Mouse (Mus musculus) thymus, adult 2 months (tissue): ENCODE results near the gene S100pbp. TPM values are rescaled to one million over a fixed set of nuclear protein-coding genes. Genes with fewer than 3 reads are reported as not detected.

Source experiments
- DNase-seq: peaks from one replicate; pipeline ENCODE4 v3.0.0; 2021
- H3K27ac ChIP-seq: fragments of 200-500 bp; 2 replicates; pipeline ENCODE4 v1.5.1; 2012; ENCODE audit warnings: low read length, control low read depth; ENCODE audit not compliant: control insufficient read depth, insufficient read depth
- H3K27me3 ChIP-seq: fragments of 200-500 bp; 2 replicates; pipeline ENCODE4 v1.6.1; 2012; ENCODE audit warnings: mild to moderate bottlenecking, low read length, moderate library complexity, mixed read lengths; ENCODE audit not compliant: control insufficient read depth, insufficient read depth
- H3K36me3 ChIP-seq: fragments of 200-500 bp; 2 replicates; pipeline ENCODE4 v1.6.1; 2012; ENCODE audit warnings: mild to moderate bottlenecking, low read length, moderate library complexity; ENCODE audit not compliant: control insufficient read depth, insufficient read depth
- H3K4me1 ChIP-seq: fragments of 200-500 bp; replicated peaks from 2 replicates; pipeline ENCODE4 v1.6.1; 2012; ENCODE audit warnings: low read length; ENCODE audit not compliant: control insufficient read depth, insufficient read depth
- H3K4me3 ChIP-seq: fragments of 200-500 bp; 2 replicates; pipeline ENCODE4 v1.5.1; 2012; ENCODE audit warnings: mild to moderate bottlenecking, low read length, control low read depth, moderate library complexity; ENCODE audit not compliant: control insufficient read depth, insufficient read depth
- CTCF ChIP-seq: fragments of 200-500 bp; IDR thresholded peaks from 2 replicates; pipeline ENCODE4 v1.5.1; 2012; ENCODE audit warnings: mild to moderate bottlenecking, control low read depth, low read length, moderate library complexity, borderline replicate concordance; ENCODE audit not compliant: control insufficient read depth, poor library complexity, insufficient read depth; ENCODE audit errors: extremely low read depth
- POLR2A ChIP-seq: fragments of 200-500 bp; IDR thresholded peaks from 2 replicates; pipeline ENCODE4 v1.6.1; 2012; ENCODE audit warnings: mild to moderate bottlenecking, low read length, control low read depth, moderate library complexity; ENCODE audit not compliant: control insufficient read depth, poor library complexity, insufficient read depth; ENCODE audit errors: extremely low read depth
- WGBS: fragments of 180-500 bp; shearing (Covaris S2); methylation state at CpG from one replicate; pipeline ENCODE4 v1.1.7; 2018; 5-methylcytosine and 5-hydroxymethylcytosine counted together
- polyA plus RNA-seq: library from polyadenylated mRNA; depleted of rRNA; stranded (reverse); fragments of >200 nt; gene quantifications from 2 replicates; pipeline ENCODE4 v1.2.3, GENCODE M21; 2012

Gene S100pbp
- polyA plus RNA-seq, 1 experiment: 58.7 TPM

- peak; percentile 41 for DNase-seq
- WGBS: 29% methylated on average over 28 of the region's 28 CpGs
Observed at GRCm38 (mm10) chr4:129113083-129113988, 76.2 kb downstream of the S100pbp start.

DNA sequence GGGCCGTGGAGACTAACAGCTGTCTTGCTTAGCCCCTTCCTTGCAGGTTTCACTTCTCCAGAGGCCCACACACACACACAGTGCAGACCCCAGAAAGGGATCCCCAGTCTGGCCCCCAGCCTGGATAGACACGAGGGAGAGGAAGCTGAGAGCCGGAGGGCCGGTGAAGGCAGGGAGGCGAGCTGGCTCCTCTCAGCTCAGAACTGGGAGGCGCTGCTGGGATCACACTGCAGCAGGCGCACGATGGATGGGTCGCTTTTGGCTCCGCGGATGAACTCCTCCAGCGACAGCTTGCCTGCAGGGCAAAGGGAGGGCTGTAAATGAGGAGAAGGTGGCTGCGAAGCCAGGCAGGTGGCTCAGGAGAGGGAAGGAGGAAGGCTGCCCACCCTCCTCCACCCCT lies 77.3 kb downstream of the S100pbp start:
- DNase-seq: no peak
- WGBS: 67% methylated on average over 13 of the region's 13 CpGs
- Histone ChIP-seq H3K27me3 (no peaks in the 10 kb centered on the region; the same call in none of the 2 replicates), H3K27ac (no peak overlapping the region), H3K36me3 (no peaks in the 10 kb centered on the region), H3K4me3 (no peak overlapping the region), H3K4me1 (peaks cover 5% of the 10 kb centered on the region; the same call in 1 of the 2 replicates)
- TF ChIP-seq POLR2A (no peak), CTCF (no peak)

More at GRCm38 (mm10) chr4:129113083-129113988, 76.2 kb downstream of the S100pbp start:
- H3K4me3 ChIP-seq: no peak overlapping the region
- H3K36me3 ChIP-seq: no peaks in the 10 kb centered on the region
- H3K4me1 ChIP-seq: peaks cover 5% of the 10 kb centered on the region; the same call in 1 of the 2 replicates
- TF ChIP-seq CTCF (peak; percentile 76), POLR2A (no peak)
- no peak overlapping the region for H3K27ac ChIP-seq
- H3K27me3 ChIP-seq: no peaks in the 10 kb centered on the region; the same call in 1 of the 2 replicates

- Histone ChIP-seq H3K4me3 (no peak overlapping the region), H3K4me1 (peaks cover 5% of the 10 kb centered on the region; the same call in 1 of the 2 replicates), H3K27me3 (no peaks in the 10 kb centered on the region; the same call in none of the 2 replicates), H3K27ac (no peak overlapping the region), H3K36me3 (no peaks in the 10 kb centered on the region)
- 61% methylated on average over 11 of the region's 11 CpGs for WGBS
- no peak for DNase-seq
- TF ChIP-seq CTCF: no peak
- TF ChIP-seq POLR2A: no peak
Observed at GRCm38 (mm10) chr4:129111350-129111749, 78.2 kb downstream of the S100pbp start.

- Histone ChIP-seq H3K27ac (no peak overlapping the region), H3K4me3 (no peak overlapping the region)
- no peak for TF ChIP-seq POLR2A
- TF ChIP-seq CTCF: no peak
Observed at GRCm38 (mm10) chr4:129110804-129111203, 78.7 kb downstream of the S100pbp start.

GRCm38 (mm10) chr4:129108624-129109023 lies 80.9 kb downstream of the S100pbp start:
- no peaks in the 10 kb centered on the region for H3K36me3 ChIP-seq
- H3K4me3 ChIP-seq: no peak overlapping the region
- TF ChIP-seq CTCF (no peak), POLR2A (no peak)
- H3K27me3 ChIP-seq: peaks cover 3% of the 10 kb centered on the region
- 92% methylated on average over 7 of the region's 7 CpGs for WGBS
- no peak for DNase-seq
- no peak overlapping the region for H3K27ac ChIP-seq
- H3K4me1 ChIP-seq: peaks cover 5% of the 10 kb centered on the region; the same call in 1 of the 2 replicates

More at GRCm38 (mm10) chr4:129110804-129111203, 78.7 kb downstream of the S100pbp start:
- Histone ChIP-seq H3K4me1 (peaks cover 5% of the 10 kb centered on the region; the same call in 1 of the 2 replicates), H3K36me3 (no peaks in the 10 kb centered on the region), H3K27me3 (no peaks in the 10 kb centered on the region; the same call in none of the 2 replicates)
- WGBS: 90% methylated on average over 6 of the region's 6 CpGs
- no peak for DNase-seq

- no peak for DNase-seq
- Histone ChIP-seq H3K36me3 (no peaks in the 10 kb centered on the region), H3K4me3 (no peak overlapping the region), H3K27me3 (peaks cover 3% of the 10 kb centered on the region), H3K27ac (no peak overlapping the region), H3K4me1 (no peaks in the 10 kb centered on the region)
- 57% methylated on average over 10 of the region's 10 CpGs for WGBS
- TF ChIP-seq CTCF (no peak), POLR2A (no peak)
Observed at GRCm38 (mm10) chr4:129107348-129107899, 82.1 kb downstream of the S100pbp start.
